Mouse (Mus musculus) liver, postnatal 0 days (tissue): ENCODE measurements around the gene Arhgef11.

Experiments used
- CTCF ChIP-seq: sonication (generic); IDR thresholded peaks from 2 replicates; pipeline ENCODE4 v1.5.1; 2016; ENCODE audit warnings: antibody characterized with exemption, low read depth
- EP300 ChIP-seq: IDR thresholded peaks from 2 replicates; pipeline ENCODE4 v1.6.1; 2016; ENCODE audit warnings: antibody characterized with exemption, low read depth, mild to moderate bottlenecking

DNA sequence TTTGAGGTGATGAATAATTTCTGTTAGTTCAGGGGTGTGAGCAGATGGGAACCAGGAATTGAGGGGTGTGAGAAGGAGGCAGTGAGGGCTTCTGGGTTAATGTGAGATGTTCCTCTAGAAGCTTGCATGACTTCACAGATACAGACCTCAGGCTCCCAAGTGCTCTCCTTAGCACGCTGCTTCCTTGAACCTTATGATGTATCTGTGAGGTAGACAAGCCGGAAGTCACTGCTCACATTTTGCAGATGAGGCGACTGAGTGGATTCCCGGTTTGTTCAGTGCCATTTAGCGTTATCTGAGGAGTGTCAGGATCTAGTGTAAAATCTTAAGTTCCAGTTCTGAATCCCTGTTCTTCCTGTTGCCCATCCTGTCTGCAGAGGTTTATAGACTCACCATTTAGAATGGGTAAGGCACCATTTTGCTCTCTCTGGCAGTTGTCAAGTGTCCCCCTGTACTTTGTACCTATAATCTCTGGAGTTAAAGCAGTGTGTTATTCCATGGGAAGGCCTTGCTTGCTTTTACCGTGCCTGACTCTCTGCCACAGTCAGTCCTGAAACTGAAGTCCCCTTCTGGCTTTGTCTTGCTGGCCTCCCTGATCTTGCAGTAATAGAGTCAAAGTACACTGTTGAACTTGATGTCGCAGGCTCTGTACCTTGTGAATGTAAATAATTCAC lies 3.0 kb downstream of the Arhgef11 start:
- TF ChIP-seq CTCF (no peak), EP300 (no peak)
